Mouse (Mus musculus): ENCODE data around the gene Tspan32.

DNA sequence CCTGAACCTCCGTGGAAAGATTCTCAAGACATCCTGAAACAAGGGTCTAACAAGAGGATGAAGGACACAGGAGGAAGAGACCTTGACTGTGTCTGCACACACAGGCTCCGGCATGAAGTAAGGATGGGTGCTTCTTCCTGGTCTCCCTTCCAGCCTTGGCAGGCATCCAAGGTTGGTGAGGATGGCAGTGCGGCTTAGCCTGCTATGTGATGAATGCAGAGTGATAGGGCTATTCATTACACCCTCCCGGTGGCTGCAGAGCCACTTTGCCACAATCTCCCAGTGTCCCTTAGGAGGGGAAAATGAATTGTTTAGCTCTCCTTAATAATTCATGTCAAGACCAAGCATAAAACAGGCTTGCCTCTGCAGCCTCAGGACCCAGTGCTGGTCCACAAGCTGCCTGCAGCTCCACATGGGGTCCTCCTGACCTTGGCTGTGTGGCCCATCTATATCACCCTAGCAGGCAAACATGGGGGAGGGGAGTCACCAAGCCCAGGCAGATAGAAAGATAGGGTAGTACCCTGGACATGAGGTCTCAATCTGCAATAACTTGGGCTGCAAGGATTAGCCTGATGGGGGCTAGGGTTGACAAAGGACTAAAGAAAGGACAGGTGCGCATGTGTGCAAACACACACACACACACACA lies 7.5 kb downstream of the Tspan32 start:
- TF ChIP-seq POLR2A (IDR thresholded peaks at IDR 0.05; ENCODE audit: insufficient read depth, low read depth, low read length) = no peak
- no peak for TF ChIP-seq EP300 (IDR thresholded peaks at IDR 0.05; ENCODE audit: insufficient read depth, low read depth, low read length)
